21 mouse cellular contexts compared by ENCODE assay signal in the genomic region with DNA sequence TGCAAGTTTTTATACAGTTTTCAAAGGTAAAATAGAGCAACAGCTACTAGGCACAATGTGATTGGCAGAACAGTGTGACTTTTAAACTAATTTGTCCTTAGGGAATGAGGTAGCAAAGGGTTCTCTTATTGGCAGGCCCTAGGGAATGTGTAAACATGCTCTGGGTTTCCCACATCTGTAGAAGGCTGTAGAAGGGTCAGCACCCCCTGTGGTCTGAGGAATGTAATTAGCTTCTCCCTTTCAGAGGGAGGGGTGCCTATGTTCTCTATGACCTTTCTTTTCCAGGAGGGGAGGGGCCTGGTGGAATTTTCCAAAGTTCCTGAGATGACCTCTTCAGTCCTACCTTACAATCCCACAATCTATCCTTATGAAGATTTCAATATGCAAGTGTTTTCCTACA.
DNase-seq lines count a peak whose midpoint lies in the region; ATAC-seq and TF ChIP-seq lines count a peak whose summit lies in the region.
"Had no signal": no experiment of that assay in that cellular context is flagged by ENCODE, and none has a peak within 500 bp of the region (broad histone marks: within the 10 kb centered on the region; RNA-seq: fewer than 3 reads in every experiment).

No protein-coding gene starts in this region.

- H3K9me3 ChIP-seq in lung, embryonic 14.5 days (ENCODE audit: low read depth, low read length), result no peaks in the 10 kb centered on the region
- H3K9me3 ChIP-seq in lung, postnatal 0 days (ENCODE audit: low read length), result no peaks in the 10 kb centered on the region
- H3K9me3 ChIP-seq: embryonic facial prominence, embryonic 15.5 days; forebrain, embryonic 10.5 days; heart, embryonic 10.5 days; hindbrain, embryonic 15.5 days had no signal

- peak; percentile 43; the same call in 1 of the 2 replicates for ATAC-seq in lung, embryonic 14.5 days (ENCODE audit: insufficient read depth)
- ATAC-seq in lung, postnatal 0 days, result no peak

- H3K4me3 ChIP-seq in lung, embryonic 14.5 days (ENCODE audit: low read depth, low read length), result no peak overlapping the region
- H3K4me3 ChIP-seq in lung, postnatal 0 days (ENCODE audit: low read depth, low read length), result no peak overlapping the region
- H3K4me3 ChIP-seq: embryonic facial prominence, embryonic 15.5 days; erythroblast, embryonic 14.5 days; forebrain, embryonic 10.5 days; heart, embryonic 10.5 days; hindbrain, embryonic 15.5 days had no signal

- no peaks in the 10 kb centered on the region for H3K4me1 ChIP-seq in lung, embryonic 14.5 days (ENCODE audit: insufficient read depth)
- no peaks in the 10 kb centered on the region for H3K4me1 ChIP-seq in lung, postnatal 0 days (ENCODE audit: insufficient read depth, low read depth, low read length)
- H3K4me1 ChIP-seq: embryonic facial prominence, embryonic 15.5 days; heart, embryonic 10.5 days; hindbrain, embryonic 15.5 days had no signal

- no peak overlapping the region for H3K4me2 ChIP-seq in lung, embryonic 14.5 days
- H3K4me2 ChIP-seq in lung, postnatal 0 days (replicated peaks; ENCODE audit: low read depth, low read length), result no peak overlapping the region
- H3K4me2 ChIP-seq: embryonic facial prominence, embryonic 15.5 days; hindbrain, embryonic 15.5 days had no signal

- no peak for TF ChIP-seq CTCF in lung, embryonic 14.5 days (IDR thresholded peaks at IDR 0.05; ENCODE audit: low read depth)
- no peak for TF ChIP-seq CTCF in lung, postnatal 0 days (IDR thresholded peaks at IDR 0.05)

- no peaks in the 10 kb centered on the region for H3K36me3 ChIP-seq in lung, embryonic 14.5 days (ENCODE audit: insufficient read depth)
- H3K36me3 ChIP-seq in lung, postnatal 0 days (ENCODE audit: insufficient read depth, low read length), result no peaks in the 10 kb centered on the region
- H3K36me3 ChIP-seq: embryonic facial prominence, embryonic 15.5 days; forebrain, embryonic 10.5 days; heart, embryonic 10.5 days; hindbrain, embryonic 15.5 days had no signal

- H3K27me3 ChIP-seq in lung, embryonic 14.5 days (ENCODE audit: insufficient read depth, low read length), result no peaks in the 10 kb centered on the region
- no peaks in the 10 kb centered on the region for H3K27me3 ChIP-seq in lung, postnatal 0 days (replicated peaks; ENCODE audit: insufficient read depth, low read length)
- H3K27me3 ChIP-seq: embryonic facial prominence, embryonic 15.5 days; hindbrain, embryonic 15.5 days had no signal

- no peak overlapping the region for H3K27ac ChIP-seq in lung, embryonic 14.5 days (ENCODE audit: low read depth)
- H3K27ac ChIP-seq in lung, postnatal 0 days (ENCODE audit: low read length), result no peak overlapping the region
- H3K27ac ChIP-seq: embryonic facial prominence, embryonic 15.5 days; forebrain, embryonic 10.5 days; heart, embryonic 10.5 days; hindbrain, embryonic 15.5 days had no signal

- no peak overlapping the region for H3K9ac ChIP-seq in lung, embryonic 14.5 days
- no peak overlapping the region for H3K9ac ChIP-seq in lung, postnatal 0 days (replicated peaks; ENCODE audit: low read depth)
- H3K9ac ChIP-seq: embryonic facial prominence, embryonic 15.5 days; hindbrain, embryonic 15.5 days had no signal

- DNase-seq in embryo, embryonic 10 days (ENCODE audit: low spot score), result peak; percentile 6
- DNase-seq in embryo, embryonic 9.5 days (ENCODE audit: extremely low spot score), result no peak
- peak; percentile 33 for DNase-seq in lung, embryonic 14.5 days
- DNase-seq in lung, postnatal 0 days (ENCODE audit: low spot score), result no peak
- peak; percentile 87 for DNase-seq in R1 (ENCODE audit: low read depth, low spot score)
- peak; percentile 33 for DNase-seq in forelimb bud, embryonic 11.5 days (ENCODE audit: low read depth, low spot score)
- no peak for DNase-seq in cerebellum, postnatal 4 days (ENCODE audit: low spot score in 2 of 2)
- DNase-seq in thymus, postnatal 25 days, result no peak
- DNase-seq: adrenal gland, adult 2 months; adrenal gland, postnatal 25 days; cerebellum, adult 2 months; cerebellum, postnatal 10 days; heart, adult 18-20 months; heart, postnatal 10 days; heart, postnatal 4 days; kidney, adult 11 months had no signal

- no peak for TF ChIP-seq EP300 in lung, postnatal 0 days (IDR thresholded peaks at IDR 0.05)

Comparison
In these comparisons a context has a peak if more than half of its experiments do, and no peak if none do; other contexts are left out.
1. DNase-seq: peak in embryo, embryonic 10 days (single experiment), lung, embryonic 14.5 days (single experiment), R1 (single experiment) and forelimb bud, embryonic 11.5 days (single experiment); none in embryo, embryonic 9.5 days (single experiment), lung, postnatal 0 days (single experiment), cerebellum, postnatal 4 days (0 of 2) and thymus, postnatal 25 days (single experiment).